Mouse (Mus musculus) forebrain, embryonic 10.5 days (tissue): ENCODE results near the gene Olfr871. TPM values are rescaled to one million over a fixed set of nuclear protein-coding genes. Genes with fewer than 3 reads are reported as not detected.
"Not testable (repeated sequence)": the region's sequence is repeated elsewhere in the genome, so short reads cannot be mapped to it uniquely, and the experiment has no call there.

ENCODE experiments used
- DNase-seq: peaks from one replicate; pipeline ENCODE4 v3.0.0-alpha.2; 2017; ENCODE audit warnings: low spot score; ENCODE audit errors: extremely low spot score
- H3K27ac ChIP-seq: fragments of 300-500 bp; sonication (generic); 2 replicates; pipeline ENCODE4 v1.5.1; 2016; ENCODE audit warnings: mild to moderate bottlenecking
- H3K27me3 ChIP-seq: fragments of 300-500 bp; sonication (generic); 2 replicates; pipeline ENCODE4 v1.6.1; 2016; ENCODE audit warnings: mild to moderate bottlenecking; ENCODE audit not compliant: poor library complexity, severe bottlenecking
- H3K36me3 ChIP-seq: fragments of 300-500 bp; sonication (generic); replicated peaks from 2 replicates; pipeline ENCODE4 v1.6.1; 2016; ENCODE audit warnings: mild to moderate bottlenecking, moderate library complexity
- H3K4me1 ChIP-seq: fragments of 300-500 bp; sonication (generic); 2 replicates; pipeline ENCODE4 v1.6.1; 2016
- H3K4me3 ChIP-seq: fragments of 300-500 bp; sonication (generic); 2 replicates; pipeline ENCODE4 v1.5.1; 2016; ENCODE audit warnings: mild to moderate bottlenecking, moderate library complexity
- H3K9me3 ChIP-seq: fragments of 300-500 bp; sonication (generic); 2 replicates; pipeline ENCODE4 v1.6.1; 2016; ENCODE audit warnings: mild to moderate bottlenecking, moderate library complexity
- WGBS: fragments of 180-500 bp; shearing (Covaris S2); methylation state at CpG from one replicate; pipeline ENCODE4 v1.1.7; 2016; 5-methylcytosine and 5-hydroxymethylcytosine counted together
- polyA plus RNA-seq: library from polyadenylated mRNA; unstranded; fragments of >200 nt; fragmentation: Nextera tagmentation; extraction: Ambion mirVana; gene quantifications from 2 replicates; pipeline ENCODE4 v1.2.1, GENCODE M21; 2016

The Olfr871 gene
- polyA plus RNA-seq, result not detected in 2 replicates

DNA sequence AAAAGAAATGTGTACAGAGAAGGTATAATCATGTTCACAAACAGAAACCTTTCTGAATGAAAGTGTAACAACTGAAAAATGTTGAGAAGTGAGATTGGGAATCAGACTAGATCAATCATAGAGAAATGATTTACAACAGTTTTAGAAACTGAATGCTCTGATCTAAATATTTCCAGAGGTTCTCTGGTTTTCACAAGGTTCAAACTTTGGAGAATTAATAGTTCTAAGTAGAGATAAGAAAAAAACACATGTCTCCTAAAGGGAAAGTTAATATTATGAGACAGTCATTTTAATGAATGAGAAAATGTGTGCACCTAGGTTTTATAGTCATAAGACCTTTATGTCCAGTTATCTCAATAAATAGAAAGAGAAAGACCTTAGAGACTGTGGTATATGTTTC is at the start of gene Olfr871:
TSS of gene Olfr871 (plus strand) at position 301 of the 400 bp plus-strand sequence.
- Histone ChIP-seq H3K27me3 (no peaks in the 10 kb centered on the region), H3K4me1 (no peaks in the 10 kb centered on the region), H3K4me3 (no peak within 1 kb of the TSS), H3K27ac (no peak within 1 kb of the TSS), H3K9me3 (peaks cover 23% of the 10 kb centered on the region; the same call in 1 of the 2 replicates), H3K36me3 (no peaks in the 10 kb centered on the region)
- no peak for DNase-seq

GRCm38 (mm10) chr9:20173957-20174356 is 38.0 kb upstream of the Olfr871 start, which contains the start of gene Olfr870:
Gene Olfr870 (minus strand): TSS chr9:20174057.
- WGBS, result 71% methylated on average over 2 of the region's 2 CpGs
- Histone ChIP-seq H3K4me3 (no peak within 1 kb of the TSS), H3K4me1 (no peaks in the 10 kb centered on the region), H3K27me3 (no peaks in the 10 kb centered on the region), H3K9me3 (peaks cover 34% of the 10 kb centered on the region), H3K36me3 (no peaks in the 10 kb centered on the region), H3K27ac (no peak within 1 kb of the TSS)
- DNase-seq, result no peak

DNA sequence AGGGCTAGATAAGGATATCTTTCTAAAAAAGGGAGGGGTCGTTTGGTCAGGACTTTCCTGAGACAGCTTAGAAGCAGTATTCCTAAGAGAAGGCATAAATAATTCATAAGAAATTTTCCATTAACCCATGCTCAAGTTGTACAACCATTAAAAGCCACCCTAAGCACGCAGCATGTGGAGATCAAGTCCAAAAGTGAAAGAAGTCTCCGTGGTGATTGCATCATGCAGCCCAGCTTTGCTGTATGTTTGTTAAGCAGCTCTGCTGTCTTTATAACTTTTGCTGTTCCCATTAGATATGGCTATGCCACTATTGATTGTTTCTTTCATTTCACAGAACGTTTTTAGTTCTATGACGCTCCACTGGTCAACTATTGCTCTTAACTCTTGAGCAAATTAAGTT is 32.5 kb upstream of the Olfr871 start:
- no peak for DNase-seq
- H3K27me3 ChIP-seq, result no peaks in the 10 kb centered on the region
- no peak overlapping the region for H3K4me3 ChIP-seq
- H3K27ac ChIP-seq, result no peak overlapping the region
- WGBS, result 81% methylated on average over 5 of the region's 5 CpGs
- H3K9me3 ChIP-seq, result peaks cover 65% of the 10 kb centered on the region; the same call in 1 of the 2 replicates
- H3K4me1 ChIP-seq, result no peaks in the 10 kb centered on the region
- no peaks in the 10 kb centered on the region for H3K36me3 ChIP-seq

GRCm38 (mm10) chr9:20202131-20202530 is 9.9 kb upstream of the Olfr871 start:
- H3K27me3 ChIP-seq, result no peaks in the 10 kb centered on the region
- H3K4me3 ChIP-seq, result no peak overlapping the region
- DNase-seq, result no peak
- H3K27ac ChIP-seq, result no peak overlapping the region
- H3K9me3 ChIP-seq, result peaks cover 32% of the 10 kb centered on the region
- H3K4me1 ChIP-seq, result no peaks in the 10 kb centered on the region
- 75% methylated on average over 1 of the region's 1 CpGs for WGBS
- no peaks in the 10 kb centered on the region for H3K36me3 ChIP-seq

- H3K27ac ChIP-seq, H3K4me1 ChIP-seq, DNase-seq, H3K27me3 ChIP-seq, H3K36me3 ChIP-seq, H3K4me3 ChIP-seq: not testable (repeated sequence)
- 85% methylated on average over 7 of the region's 7 CpGs for WGBS
- H3K9me3 ChIP-seq, result peaks cover 38% of the 10 kb centered on the region
Observed at GRCm38 (mm10) chr9:20203413-20203984, 8.5 kb upstream of the Olfr871 start.

GRCm38 (mm10) chr9:20210812-20211211 is 1.2 kb upstream of the Olfr871 start:
- Histone ChIP-seq H3K9me3 (peaks cover 19% of the 10 kb centered on the region; the same call in 1 of the 2 replicates), H3K27me3 (no peaks in the 10 kb centered on the region), H3K27ac (no peak overlapping the region), H3K4me1 (no peaks in the 10 kb centered on the region), H3K4me3 (no peak overlapping the region), H3K36me3 (no peaks in the 10 kb centered on the region)
- DNase-seq, result no peak
- WGBS, result 67% methylated on average over 1 of the region's 1 CpGs

DNA sequence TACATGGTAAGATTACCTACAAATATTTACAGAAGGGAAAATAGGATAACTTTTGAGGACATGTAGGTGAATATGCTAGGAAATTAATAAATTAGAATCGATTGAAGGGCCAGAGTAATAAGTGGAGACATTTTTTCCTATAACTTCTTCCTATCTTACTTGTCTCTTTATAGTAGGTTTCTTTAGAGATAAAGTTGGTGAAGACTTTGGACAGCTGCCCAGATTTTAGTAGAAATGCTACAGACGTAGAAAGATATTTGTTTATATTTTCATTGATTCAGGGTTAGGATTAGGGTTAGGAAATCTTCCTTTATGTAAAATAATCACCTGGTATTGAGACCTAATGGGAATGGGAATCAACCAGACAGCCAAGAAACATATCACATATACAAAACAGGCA is 530 bp upstream of the Olfr871 start:
- no peak overlapping the region for H3K4me3 ChIP-seq
- DNase-seq, result no peak
- H3K9me3 ChIP-seq, result peaks cover 22% of the 10 kb centered on the region; the same call in 1 of the 2 replicates
- no peaks in the 10 kb centered on the region for H3K36me3 ChIP-seq
- no peaks in the 10 kb centered on the region for H3K4me1 ChIP-seq
- no peak overlapping the region for H3K27ac ChIP-seq
- WGBS, result 84% methylated on average over 2 of the region's 2 CpGs
- H3K27me3 ChIP-seq, result no peaks in the 10 kb centered on the region

GRCm38 (mm10) chr9:20236819-20237218 is 24.8 kb downstream of the Olfr871 start, which contains the start of gene Olfr872:
Gene Olfr872 (plus strand): TSS chr9:20237119.
- DNase-seq, result no peak
- Histone ChIP-seq H3K36me3 (no peaks in the 10 kb centered on the region), H3K27me3 (no peaks in the 10 kb centered on the region), H3K4me3 (no peak within 1 kb of the TSS), H3K4me1 (no peaks in the 10 kb centered on the region), H3K9me3 (peaks cover 9% of the 10 kb centered on the region; the same call in 1 of the 2 replicates), H3K27ac (no peak within 1 kb of the TSS)

DNA sequence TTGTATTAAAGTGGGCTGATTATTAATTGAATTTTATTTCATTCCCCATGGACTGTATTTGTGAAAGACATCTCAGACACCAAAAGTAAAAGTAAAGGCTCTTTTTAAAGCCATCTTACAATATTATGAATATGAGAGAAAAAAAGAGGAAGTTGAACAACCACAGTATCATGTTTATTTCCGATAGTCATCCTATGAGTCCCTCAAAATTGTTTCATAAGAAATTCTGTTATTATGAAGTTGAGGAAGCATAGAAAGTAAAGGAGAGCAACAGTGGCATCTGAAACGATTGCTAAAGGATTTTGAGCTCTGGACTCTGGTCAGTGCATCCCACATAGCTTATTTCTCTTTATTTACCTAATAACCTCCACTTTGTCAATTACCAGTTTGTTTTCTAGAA is 25.4 kb downstream of the Olfr871 start:
- H3K27me3 ChIP-seq, result no peaks in the 10 kb centered on the region
- no peaks in the 10 kb centered on the region for H3K4me1 ChIP-seq
- no peak overlapping the region for H3K27ac ChIP-seq
- H3K36me3 ChIP-seq, result no peaks in the 10 kb centered on the region
- 81% methylated on average over 2 of the region's 2 CpGs for WGBS
- peaks cover 9% of the 10 kb centered on the region; the same call in 1 of the 2 replicates for H3K9me3 ChIP-seq
- H3K4me3 ChIP-seq, result no peak overlapping the region
- no peak for DNase-seq

Other genes with a start within 250 kb of the Olfr871 start
- not detected in 2 replicates for gene Olfr866, start 184.2 kb upstream of the Olfr871 start, polyA plus RNA-seq
- gene Olfr867, start 154.6 kb upstream of the Olfr871 start, polyA plus RNA-seq, result not detected in 2 replicates
- not detected in 2 replicates for gene Olfr868, start 113.6 kb upstream of the Olfr871 start, polyA plus RNA-seq
- not detected in 2 replicates for gene Olfr869, start 83.2 kb upstream of the Olfr871 start, polyA plus RNA-seq
- gene Olfr870, start 38.1 kb upstream of the Olfr871 start, polyA plus RNA-seq, result not detected in 2 replicates
- not detected in 2 replicates for gene Olfr872, start 24.9 kb downstream of the Olfr871 start, polyA plus RNA-seq
- gene Olfr39, start 70.1 kb downstream of the Olfr871 start, polyA plus RNA-seq, result not detected in 2 replicates
- gene Olfr873, start 86.3 kb downstream of the Olfr871 start, polyA plus RNA-seq, result not detected in 2 replicates
- gene Olfr18, start 123.9 kb downstream of the Olfr871 start, polyA plus RNA-seq, result not detected in 2 replicates
- gene Zfp560, start 173.0 kb downstream of the Olfr871 start, polyA plus RNA-seq, result 27.7 and 30.6 TPM in 2 replicates
- 25.6 and 27.3 TPM in 2 replicates for gene Zfp26, start 248.0 kb downstream of the Olfr871 start, polyA plus RNA-seq